Mouse (Mus musculus): ENCODE measurements at regions not wholly inside any gene's neighbourhood (a gene's known extent, or its start where the extent isn't known, plus 50 kb on each side); places are given as distances from the start of the nearest gene placed in this dataset.

DNA sequence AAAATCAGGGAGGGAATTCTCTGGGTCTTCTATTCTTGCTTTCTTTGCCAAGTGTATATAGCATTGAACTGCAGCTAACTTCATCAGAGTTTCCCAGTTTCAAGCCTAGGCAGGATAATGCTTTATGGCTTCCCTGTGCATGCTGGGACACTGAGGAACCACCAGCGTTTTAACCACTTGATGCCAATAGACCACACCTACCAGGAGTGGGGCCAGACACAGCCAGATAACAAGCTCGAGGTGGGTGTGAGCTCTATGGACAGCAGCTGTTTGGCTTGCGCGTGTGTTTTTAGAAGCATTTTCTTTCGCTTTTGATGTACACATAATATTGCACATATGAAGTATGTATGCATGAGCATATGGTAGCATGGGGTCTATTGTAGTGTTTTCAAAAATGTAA lies 69.1 kb upstream of the Dscam start:
- TF ChIP-seq CHD2 (IDR thresholded peaks at IDR 0.05; ENCODE audit: low read depth, low read length): no peak
- TF ChIP-seq ZNF384 (IDR thresholded peaks at IDR 0.05; ENCODE audit: low read depth, low read length): no peak

All from ES-E14 (cell line).